Mouse (Mus musculus): ENCODE measurements at regions not wholly inside any gene's neighbourhood (a gene's known extent, or its start where the extent isn't known, plus 50 kb on each side); places are given as distances from the start of the nearest gene placed in this dataset.
"Not testable (repeated sequence)": the region's sequence is repeated elsewhere in the genome, so short reads cannot be mapped to it uniquely, and the experiment has no call there.

- DNase-seq = peak in 1 of 2 experiments; percentile 2
These were observed 342.3 kb upstream of the Gm28363 start for GRCm38 (mm10) chr1:117354624-117355023.

DNA sequence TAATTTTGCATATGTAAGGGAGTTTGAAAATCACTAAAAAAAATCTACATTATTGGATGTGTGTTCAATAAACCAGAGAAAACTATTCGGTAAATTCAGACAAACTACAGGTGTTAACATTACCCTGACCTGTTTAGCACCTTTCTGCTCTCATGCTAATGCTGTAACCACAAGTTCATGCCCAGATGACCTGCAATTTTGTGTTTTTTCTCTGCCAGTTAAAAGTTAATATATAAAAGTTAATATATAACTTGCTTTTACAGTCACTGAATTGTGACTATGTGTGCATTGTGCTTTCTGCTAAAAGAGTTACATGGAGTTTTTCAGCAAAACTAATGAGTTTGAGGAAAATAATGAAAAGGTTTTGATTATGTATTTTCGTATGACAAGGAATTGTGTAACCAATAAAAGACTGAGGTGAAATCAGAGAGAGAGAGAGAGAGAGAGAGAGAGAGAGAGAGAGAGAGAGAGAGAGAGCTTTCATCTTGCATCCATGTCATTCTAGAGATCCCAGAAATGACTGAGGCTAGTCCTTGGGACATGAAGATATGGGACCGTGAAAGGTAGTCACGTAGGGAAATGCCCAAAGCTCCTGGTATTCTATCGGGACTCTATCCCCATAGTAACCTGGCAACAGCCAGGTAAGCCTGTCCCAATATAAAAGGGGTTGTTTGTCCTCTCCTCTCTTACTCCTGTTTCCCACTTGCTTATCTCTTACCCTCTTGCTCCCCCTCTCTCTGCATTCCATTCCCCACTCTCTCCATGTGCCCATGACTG lies 340.3 kb upstream of the Gm28363 start:
- peak in 1 of 2 experiments; percentile 2 for DNase-seq

DNA sequence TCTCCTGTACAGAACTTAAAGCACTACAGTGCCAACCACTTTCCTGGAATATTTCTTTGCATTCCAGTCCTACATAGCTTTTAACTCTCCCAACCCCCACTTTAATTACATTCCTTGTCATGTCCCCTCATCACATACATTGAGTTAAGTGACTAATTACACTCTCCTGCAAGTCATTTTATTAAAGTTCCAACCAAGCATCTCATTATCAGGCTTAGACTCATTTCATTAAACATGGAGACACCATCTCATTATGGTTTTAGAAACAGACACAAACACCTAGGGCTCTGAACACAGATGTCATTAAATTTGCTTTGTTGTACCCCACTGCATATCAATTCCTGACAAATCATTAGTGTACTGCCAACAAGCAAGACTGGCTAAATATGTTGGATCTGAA lies 332.9 kb upstream of the Gm28363 start:
- no peak for DNase-seq

GRCm38 (mm10) chr1:117412349-117412748 lies 284.6 kb upstream of the Gm28363 start:
- peak; percentile 21 for DNase-seq

GRCm38 (mm10) chr1:117457736-117458135 lies 239.2 kb upstream of the Gm28363 start:
- DNase-seq = no peak

DNA sequence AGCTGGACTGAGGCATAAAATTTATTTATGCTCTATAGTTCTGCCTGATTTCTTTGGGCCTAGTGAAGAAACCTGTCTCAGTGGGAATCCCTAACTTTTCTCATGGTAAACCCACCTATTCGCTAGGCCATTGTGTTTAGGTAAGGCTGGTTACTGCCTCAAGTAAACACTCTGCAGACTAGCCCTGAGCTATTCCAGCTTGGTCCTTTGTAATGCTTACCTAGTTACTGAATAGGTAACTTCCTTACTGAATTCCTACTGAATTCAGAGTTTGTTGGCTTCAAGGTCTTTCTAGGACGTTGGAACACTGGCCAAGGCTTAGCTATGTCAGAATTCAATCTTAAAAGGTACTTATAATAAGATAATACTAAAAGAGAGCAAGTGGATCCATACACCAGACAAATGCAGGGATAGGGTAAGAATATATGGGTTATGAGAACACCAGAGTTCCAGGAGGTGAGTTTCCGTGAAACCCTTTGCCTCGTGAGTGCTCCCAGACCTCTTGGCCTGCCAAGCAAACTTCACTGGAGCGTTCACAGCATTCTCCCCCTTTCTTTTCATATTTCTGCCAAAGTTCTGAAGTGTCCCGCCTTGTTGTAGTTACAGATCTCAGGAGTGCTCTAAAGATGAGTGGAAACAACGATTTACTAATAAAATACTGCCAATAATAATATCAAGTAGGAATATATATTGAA lies 238.6 kb upstream of the Gm28363 start:
- not testable (repeated sequence) for DNase-seq

- not testable (repeated sequence) for DNase-seq
These were observed 237.8 kb upstream of the Gm28363 start for GRCm38 (mm10) chr1:117459126-117459525.

DNA sequence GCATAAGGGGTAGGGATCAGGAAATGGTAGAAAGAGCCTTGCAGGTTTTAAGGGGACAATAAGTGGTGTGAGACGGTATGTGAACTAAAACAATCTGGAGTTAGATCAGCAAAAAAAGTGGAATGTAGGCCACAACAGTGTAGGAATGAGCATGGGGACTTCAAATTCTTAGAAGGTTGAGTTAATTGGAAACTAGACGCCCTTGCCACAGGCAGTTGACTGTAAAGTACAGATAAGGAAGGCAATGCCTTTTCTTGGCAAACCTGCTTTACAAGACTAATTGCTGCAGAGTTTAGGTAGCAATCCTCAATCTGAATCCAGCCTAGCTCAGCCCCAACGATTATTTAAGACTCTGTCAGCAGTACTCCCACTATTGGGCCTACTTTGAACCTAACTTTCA lies 206.8 kb upstream of the Gm28363 start:
- DNase-seq = peak; percentile 2 to 18

DNA sequence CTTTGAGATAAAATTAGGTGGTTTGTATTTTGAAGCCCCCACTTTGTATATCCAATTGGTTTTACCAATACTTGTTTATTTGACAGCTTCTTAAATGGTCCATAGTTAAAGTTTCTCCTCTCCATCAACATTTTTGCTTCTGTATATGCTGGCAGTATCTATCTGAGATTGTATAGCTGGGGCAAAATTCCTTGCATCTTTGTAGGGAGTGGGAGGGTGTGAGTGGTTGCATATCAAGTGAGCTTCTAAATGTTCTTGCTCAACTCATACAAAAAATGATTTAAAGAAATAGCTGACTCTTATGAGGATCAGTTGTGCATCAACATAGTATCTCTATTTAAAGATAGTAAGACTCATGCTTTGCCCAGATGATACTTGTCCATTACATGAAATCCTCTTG lies 199.9 kb upstream of the Gm28363 start:
- no peak for DNase-seq

DNA sequence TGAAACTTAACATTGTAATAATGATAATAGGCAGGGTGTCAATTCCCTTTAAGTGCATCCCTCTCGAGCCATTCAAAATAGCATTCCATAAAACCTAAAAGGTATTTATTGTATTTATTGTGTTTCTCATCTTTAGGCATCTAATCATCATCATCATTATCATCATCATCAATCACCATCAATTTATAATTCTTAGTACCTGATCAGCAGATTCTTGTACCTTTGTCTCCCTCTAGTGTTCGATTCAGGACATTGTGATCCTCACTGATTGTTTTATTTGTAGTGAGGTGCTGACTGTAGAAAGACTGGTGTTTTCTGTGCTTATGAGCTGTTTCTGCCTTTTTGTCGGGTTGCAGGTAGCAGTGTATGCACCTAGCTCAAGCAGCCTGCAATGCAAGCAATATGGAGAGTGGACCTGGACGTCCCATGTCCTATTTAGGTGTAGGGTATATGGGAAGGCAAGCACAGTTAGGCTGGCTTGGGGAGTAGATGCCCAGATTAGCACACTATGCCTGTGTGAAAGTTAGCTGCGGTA lies 177.4 kb upstream of the Gm28363 start:
- DNase-seq = no peak
